Mouse (Mus musculus) heart, adult 2 months (tissue): ENCODE results near the gene Kcna2. TPM values are rescaled to one million over a fixed set of nuclear protein-coding genes. Genes with fewer than 3 reads are reported as not detected.

Source experiments
- DNase-seq, 2 experiments: peaks; one replicate each; pipeline ENCODE4 v3.0.0; 2021
- H3K27ac ChIP-seq: fragments of 200-600 bp; 2 replicates; pipeline ENCODE4 v1.8.1; 2022
- H3K27me3 ChIP-seq: fragments of 200-500 bp; 2 replicates; pipeline ENCODE4 v1.6.1; 2012; ENCODE audit warnings: mild to moderate bottlenecking, low read length, inconsistent platforms, mixed read lengths; ENCODE audit not compliant: control insufficient read depth, insufficient read depth
- H3K36me3 ChIP-seq: fragments of 200-500 bp; 2 replicates; pipeline ENCODE4 v1.6.1; 2012; ENCODE audit warnings: low read length, inconsistent platforms; ENCODE audit not compliant: control insufficient read depth, insufficient read depth
- H3K4me1 ChIP-seq: fragments of 200-500 bp; 2 replicates; pipeline ENCODE4 v1.6.1; 2011; ENCODE audit warnings: low read length; ENCODE audit not compliant: control insufficient read depth, insufficient read depth
- H3K4me3 ChIP-seq: fragments of 200-600 bp; 2 replicates; pipeline ENCODE4 v1.8.1; 2022
- H3K79me2 ChIP-seq: fragments of 200-500 bp; replicated peaks from 2 replicates; pipeline ENCODE4 v1.6.1; 2012; ENCODE audit warnings: mild to moderate bottlenecking, inconsistent platforms, low read length, moderate library complexity, mixed read lengths; ENCODE audit not compliant: control insufficient read depth, insufficient read depth
- H3K9ac ChIP-seq: fragments of 200-500 bp; 2 replicates; pipeline ENCODE4 v1.6.1; 2012; ENCODE audit warnings: low read depth, mild to moderate bottlenecking, control low read depth, inconsistent platforms, low read length, mixed read lengths
- CTCF ChIP-seq: fragments of 200-600 bp; IDR thresholded peaks from 2 replicates; pipeline ENCODE4 v1.8.1; 2022; ENCODE audit warnings: antibody characterized with exemption, mild to moderate bottlenecking, moderate library complexity
- EP300 ChIP-seq: fragments of 200-500 bp; IDR thresholded peaks from 2 replicates; pipeline ENCODE4 v1.6.1; 2011; ENCODE audit warnings: low read depth, low read length, control low read depth; ENCODE audit not compliant: insufficient read depth
- POLR2A ChIP-seq: fragments of 200-500 bp; IDR thresholded peaks from 2 replicates; pipeline ENCODE4 v1.6.1; 2011; ENCODE audit warnings: mild to moderate bottlenecking, low read depth, low read length, control low read depth; ENCODE audit not compliant: insufficient read depth
- WGBS: fragments of 180-500 bp; shearing (Covaris S2); methylation state at CpG from one replicate; pipeline ENCODE4 v1.1.7; 2018; 5-methylcytosine and 5-hydroxymethylcytosine counted together
- intact Hi-C: fragments of 180-260 bp; cut with DNase I; formaldehyde crosslinking; loops from one replicate; pipeline ENCODE4 v1.15.1; 2025
- polyA plus RNA-seq: library from polyadenylated mRNA; depleted of rRNA; stranded (reverse); fragments of >200 nt; gene quantifications from 2 replicates; pipeline ENCODE4 v1.2.3, GENCODE M21; 2012
- total RNA-seq, 2 experiments: library from RNA; stranded (reverse); gene quantifications; 2 replicates each; pipeline ENCODE4 v1.2.3; 2021

Kcna2 gene
- total and polyA plus RNA-seq, 3 experiments = 1.0 to 1.6 (median 1.1) TPM

DNA sequence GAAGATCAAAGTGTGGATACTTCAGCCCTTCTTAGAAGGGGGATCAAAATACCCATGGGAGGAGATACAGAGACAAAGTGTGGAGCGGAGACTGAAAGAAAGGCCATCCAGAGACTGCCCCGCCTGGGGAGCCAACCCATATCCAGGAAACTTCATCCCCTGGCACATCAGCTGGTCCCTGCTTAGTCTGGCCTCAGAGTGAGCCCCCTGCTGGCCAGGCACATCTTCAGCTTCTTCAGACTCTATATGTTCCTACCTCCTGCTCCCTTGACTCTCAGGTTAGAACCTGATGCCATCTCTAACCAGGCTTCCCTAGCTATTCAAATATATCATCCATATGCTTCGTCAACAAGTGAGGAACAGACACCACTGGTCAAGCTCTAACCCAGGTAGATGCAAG lies 48.1 kb downstream of the Kcna2 start:
- peak; percentile 17 to 43 for DNase-seq
- intact Hi-C loops = loop anchor here (1.0 kb wide), 1 partner anchor 55 kb away; no protein-coding TSS in a partner anchor

DNA sequence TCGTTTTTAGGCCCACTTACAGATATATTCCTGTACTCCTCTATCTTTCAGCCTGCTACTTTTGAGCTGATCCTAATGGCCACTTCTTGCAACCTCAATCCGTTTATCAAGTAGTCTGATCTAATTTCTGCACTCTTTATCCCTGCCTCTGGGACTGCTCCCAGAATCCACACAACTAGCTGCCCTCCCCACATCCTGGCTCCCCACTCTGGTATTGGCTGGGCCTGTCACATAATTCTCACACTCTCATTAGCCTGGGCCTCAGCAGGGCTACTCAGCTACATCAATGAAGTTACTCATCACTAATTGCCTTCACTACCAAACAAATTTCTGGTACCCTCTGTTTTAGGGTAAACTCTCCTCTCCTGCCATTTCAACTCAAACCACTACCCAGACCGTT lies 49.5 kb downstream of the Kcna2 start:
- Histone ChIP-seq H3K4me1 (no peaks in the 10 kb centered on the region), H3K79me2 (no peaks in the 10 kb centered on the region), H3K9ac (no peak overlapping the region), H3K36me3 (no peaks in the 10 kb centered on the region), H3K4me3 (no peak overlapping the region), H3K27me3 (no peaks in the 10 kb centered on the region), H3K27ac (no peak overlapping the region)
- 44% methylated on average over 3 of the region's 3 CpGs for WGBS
- DNase-seq = no peak
- TF ChIP-seq POLR2A (no peak), CTCF (no peak), EP300 (no peak)
- intact Hi-C loops = no loop called here

More for the DNA sequence above, 48.1 kb downstream of the Kcna2 start:
- H3K4me1 ChIP-seq = no peaks in the 10 kb centered on the region
- TF ChIP-seq EP300 (no peak), CTCF (peak; percentile 68)
- no peaks in the 10 kb centered on the region for H3K79me2 ChIP-seq
- H3K27ac ChIP-seq = no peak overlapping the region
- 53% methylated on average over 3 of the region's 3 CpGs for whole genome bisulfite sequencing
- no peaks in the 10 kb centered on the region for H3K27me3 ChIP-seq
- H3K9ac ChIP-seq = no peak overlapping the region
- H3K36me3 ChIP-seq = no peaks in the 10 kb centered on the region
- no peak overlapping the region for H3K4me3 ChIP-seq

DNA sequence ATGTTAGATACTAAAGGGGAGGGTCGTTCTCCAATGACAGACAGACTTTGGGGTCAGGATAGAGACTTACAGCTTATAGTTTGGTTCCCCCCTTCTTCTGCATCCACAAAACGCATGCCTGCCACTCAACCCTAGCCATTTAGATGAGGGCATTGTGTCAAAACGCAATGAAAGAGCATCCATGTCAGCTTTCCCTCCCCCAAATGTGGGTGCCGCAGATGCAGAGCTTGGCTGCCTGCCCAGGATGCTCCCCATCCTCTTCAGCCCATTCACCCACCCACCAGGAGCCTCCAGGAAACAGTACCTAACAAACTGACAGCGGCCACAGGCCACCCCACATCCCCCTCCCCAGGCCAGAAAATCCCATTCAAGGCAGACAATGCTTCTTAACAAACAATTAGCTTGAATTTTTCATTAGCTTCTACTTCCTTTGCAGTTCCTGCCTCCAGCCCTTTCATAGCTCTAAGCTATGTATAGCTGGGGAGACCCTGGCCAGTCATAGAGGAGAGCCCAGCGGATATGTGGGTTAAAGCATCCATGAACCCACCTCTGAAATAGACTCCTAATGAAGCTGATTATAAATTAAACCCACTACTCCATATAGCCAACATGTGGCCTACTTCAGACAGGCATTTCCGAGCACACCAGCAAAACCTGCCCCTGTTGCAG lies 50.1 kb downstream of the Kcna2 start:
- DNase-seq = no peak
- WGBS = 53% methylated on average over 7 of the region's 7 CpGs
- TF ChIP-seq POLR2A (no peak), CTCF (no peak), EP300 (no peak)
- no peak overlapping the region for H3K9ac ChIP-seq
- H3K79me2 ChIP-seq = no peaks in the 10 kb centered on the region
- no peak overlapping the region for H3K27ac ChIP-seq
- no peaks in the 10 kb centered on the region for H3K4me1 ChIP-seq
- no peaks in the 10 kb centered on the region for H3K36me3 ChIP-seq
- intact Hi-C loops = no loop called here
- H3K4me3 ChIP-seq = no peak overlapping the region
- H3K27me3 ChIP-seq = no peaks in the 10 kb centered on the region

DNA sequence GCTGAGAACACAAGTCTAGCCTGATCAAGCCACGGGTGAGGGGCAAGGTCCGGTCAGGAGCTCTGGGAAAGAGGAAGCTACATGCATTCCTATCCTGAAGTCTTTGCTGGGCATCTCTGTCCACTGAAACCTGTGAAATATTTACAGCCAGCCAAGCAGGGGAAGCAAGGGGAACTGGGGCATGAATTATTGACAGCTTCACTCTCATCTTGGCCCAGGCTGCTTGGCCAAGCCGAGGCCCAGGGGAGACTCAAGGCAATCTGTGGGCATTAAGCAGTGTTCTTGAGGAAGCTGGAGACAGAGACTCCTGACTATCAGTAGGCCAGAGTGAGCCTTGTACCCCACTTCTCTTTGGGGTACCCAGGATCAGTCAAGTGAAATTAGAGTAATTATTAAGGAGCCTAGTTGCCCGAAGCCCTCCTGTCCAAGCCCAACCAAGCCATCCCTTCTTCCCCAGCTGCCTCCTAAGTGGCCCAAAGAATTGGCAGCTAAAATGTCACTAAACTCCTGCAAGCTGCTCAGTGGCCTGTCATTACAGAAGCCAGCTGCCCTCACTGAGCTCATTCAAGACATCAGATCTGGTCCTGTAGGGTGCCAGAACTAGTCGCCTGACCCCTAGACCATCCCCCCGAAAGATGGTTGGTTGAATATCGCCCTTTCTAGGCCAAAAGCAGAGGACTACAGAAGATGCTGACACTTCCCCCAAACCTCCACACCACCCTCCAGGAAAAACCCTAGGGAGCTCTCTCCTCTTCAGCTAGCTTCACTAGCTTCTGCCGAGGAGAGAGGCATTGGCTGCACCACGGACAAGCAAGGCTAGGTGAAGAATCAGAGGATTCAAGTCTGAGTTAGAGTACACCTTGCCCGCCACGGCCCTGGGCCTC lies 53.1 kb downstream of the Kcna2 start:
- H3K79me2 ChIP-seq = no peaks in the 10 kb centered on the region
- 81% methylated on average over 11 of the region's 11 CpGs for WGBS
- no peaks in the 10 kb centered on the region for H3K36me3 ChIP-seq
- TF ChIP-seq POLR2A = no peak
- intact Hi-C loops = no loop called here
- no peak overlapping the region for H3K27ac ChIP-seq
- H3K27me3 ChIP-seq = no peaks in the 10 kb centered on the region
- H3K4me1 ChIP-seq = no peaks in the 10 kb centered on the region
- no peak overlapping the region for H3K9ac ChIP-seq
- no peak overlapping the region for H3K4me3 ChIP-seq
- no peak for DNase-seq

DNA sequence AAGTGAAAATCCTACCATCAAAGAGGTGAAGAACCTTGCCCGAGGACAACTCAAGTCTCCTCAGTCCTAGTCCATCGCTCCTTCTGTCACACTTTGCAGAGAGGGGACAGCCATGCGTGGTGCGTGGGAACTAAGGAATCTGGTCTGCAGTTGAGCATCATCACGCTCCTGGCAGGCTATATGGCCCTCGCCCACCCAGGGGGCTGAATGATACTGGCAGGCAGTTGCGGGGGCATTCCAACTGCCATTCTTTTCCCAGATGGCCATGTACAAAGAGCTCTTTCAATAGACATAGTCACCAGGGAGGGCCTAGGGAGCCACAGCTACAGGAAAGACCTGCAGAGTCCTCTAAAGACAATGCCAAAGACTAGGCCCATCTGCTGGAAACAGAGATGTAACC lies 57.9 kb downstream of the Kcna2 start:
- WGBS = 90% methylated on average over 7 of the region's 7 CpGs
- Histone ChIP-seq H3K9ac (no peak overlapping the region), H3K4me3 (no peak overlapping the region), H3K79me2 (no peaks in the 10 kb centered on the region), H3K27ac (no peak overlapping the region), H3K27me3 (no peaks in the 10 kb centered on the region), H3K4me1 (no peaks in the 10 kb centered on the region), H3K36me3 (no peaks in the 10 kb centered on the region)
- TF ChIP-seq POLR2A (no peak), CTCF (no peak), EP300 (no peak)
- intact Hi-C loops = no loop called here
- DNase-seq = no peak

DNA sequence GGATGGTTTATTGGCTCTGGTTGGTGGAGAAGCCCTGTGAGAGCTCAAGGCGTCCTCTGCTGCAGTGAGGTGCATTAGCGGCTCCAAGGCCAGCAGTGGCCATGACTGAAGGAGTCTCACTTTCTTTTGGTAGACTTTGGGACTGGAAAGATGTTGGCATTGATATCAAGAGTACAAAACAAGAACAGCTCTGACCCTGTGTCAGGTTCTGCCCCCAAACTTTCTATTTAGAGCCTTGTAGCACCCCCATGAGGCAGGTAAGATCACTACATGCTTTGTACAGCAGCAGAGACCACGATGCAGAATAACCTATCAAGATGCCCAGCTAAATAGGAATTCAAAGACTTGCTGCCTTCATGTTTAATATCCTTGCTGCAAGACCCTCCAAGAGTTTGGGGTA lies 58.5 kb downstream of the Kcna2 start:
- H3K36me3 ChIP-seq = no peaks in the 10 kb centered on the region
- 77% methylated on average over 3 of the region's 3 CpGs for WGBS
- intact Hi-C loops = no loop called here
- H3K4me3 ChIP-seq = no peak overlapping the region
- no peak overlapping the region for H3K27ac ChIP-seq
- DNase-seq = no peak
- no peaks in the 10 kb centered on the region for H3K4me1 ChIP-seq
- peak; percentile 20; the same call in 1 of the 2 replicates for TF ChIP-seq CTCF
- TF ChIP-seq EP300 = no peak
- no peaks in the 10 kb centered on the region for H3K79me2 ChIP-seq
- no peaks in the 10 kb centered on the region for H3K27me3 ChIP-seq
- no peak overlapping the region for H3K9ac ChIP-seq
